Mouse (Mus musculus) midbrain, embryonic 12.5 days (tissue): Measurements from ENCODE around the gene Bace2. TPM values are rescaled to one million over a fixed set of nuclear protein-coding genes. Genes with fewer than 3 reads are reported as not detected.
A peak's percentile ranks its signal among the peaks of the same experiment; 100 is the strongest.

Source experiments
- ATAC-seq: fragments of 200-750 bp; cut with Nextera tagmentation; 2 replicates; pipeline ENCODE4 v1.8.0; 2017; ENCODE audit warnings: low read depth, moderate TSS enrichment, moderate library complexity; ENCODE audit not compliant: low FRiP score
- H3K27ac ChIP-seq: fragments of 300-500 bp; sonication (generic); replicated peaks from 2 replicates; pipeline ENCODE4 v1.5.1; 2016; ENCODE audit warnings: mild to moderate bottlenecking
- H3K27me3 ChIP-seq: fragments of 300-500 bp; sonication (generic); 2 replicates; pipeline ENCODE4 v1.6.1; 2016; ENCODE audit warnings: mild to moderate bottlenecking
- H3K36me3 ChIP-seq: fragments of 300-500 bp; sonication (generic); 2 replicates; pipeline ENCODE4 v1.6.1; 2016
- H3K4me1 ChIP-seq: fragments of 300-500 bp; sonication (generic); 2 replicates; pipeline ENCODE4 v1.6.1; 2016
- H3K4me2 ChIP-seq: fragments of 300-500 bp; sonication (generic); replicated peaks from 2 replicates; pipeline ENCODE4 v1.6.1; 2016; ENCODE audit warnings: mild to moderate bottlenecking, moderate library complexity
- H3K4me3 ChIP-seq: fragments of 300-500 bp; sonication (generic); 2 replicates; pipeline ENCODE4 v1.5.1; 2016; ENCODE audit warnings: mild to moderate bottlenecking
- H3K9ac ChIP-seq: fragments of 300-500 bp; sonication (generic); replicated peaks from 2 replicates; pipeline ENCODE4 v1.6.1; 2016; ENCODE audit warnings: mild to moderate bottlenecking, moderate library complexity
- H3K9me3 ChIP-seq: fragments of 300-500 bp; sonication (generic); 2 replicates; pipeline ENCODE4 v1.6.1; 2016; ENCODE audit warnings: mild to moderate bottlenecking
- WGBS: fragments of 180-500 bp; shearing (Covaris S2); methylation state at CpG from one replicate; pipeline ENCODE4 v1.1.7; 2016; 5-methylcytosine and 5-hydroxymethylcytosine counted together
- polyA plus RNA-seq: library from polyadenylated mRNA; unstranded; fragments of >200 nt; fragmentation: Nextera tagmentation; extraction: Ambion mirVana; gene quantifications from 2 replicates; pipeline ENCODE4 v1.2.1, GENCODE M21; 2016

Gene Bace2
- polyA plus RNA-seq = 2.2 and 3.0 TPM in 2 replicates

DNA sequence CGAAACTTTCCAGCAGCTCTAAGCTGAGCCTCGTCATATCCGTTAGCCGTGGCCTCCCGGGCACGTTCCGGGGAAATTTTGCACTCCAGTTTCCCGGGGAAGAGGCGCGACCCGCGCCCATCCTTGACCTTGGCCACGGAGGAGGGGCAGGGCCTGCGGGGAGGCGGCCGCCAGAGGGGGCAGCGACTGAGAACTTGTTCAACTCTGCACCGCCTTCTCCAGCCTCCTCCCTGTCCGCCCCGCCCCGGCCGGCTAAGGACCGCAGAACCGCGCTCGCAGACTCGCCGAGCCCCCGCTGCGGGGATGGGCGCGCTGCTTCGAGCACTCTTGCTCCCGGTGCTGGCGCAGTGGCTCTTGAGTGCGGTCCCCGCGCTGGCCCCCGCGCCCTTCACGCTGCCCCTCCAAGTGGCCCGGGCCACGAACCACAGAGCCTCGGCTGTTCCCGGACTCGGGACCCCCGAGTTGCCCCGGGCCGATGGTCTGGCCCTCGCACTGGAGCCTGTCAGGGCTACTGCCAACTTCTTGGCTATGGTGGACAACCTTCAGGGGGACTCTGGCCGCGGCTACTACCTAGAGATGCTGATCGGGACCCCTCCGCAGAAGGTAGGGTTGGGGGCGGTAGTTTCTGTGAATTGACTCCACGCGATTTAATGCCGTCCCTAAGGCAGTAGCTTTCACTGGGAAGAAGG is at the start of gene Bace2:
Gene Bace2 (plus strand): TSS at position 244 of the 689 bp plus-strand sequence.
- peaks cover 22% of the 10 kb centered on the region for H3K4me1 ChIP-seq
- H3K36me3 ChIP-seq = no peaks in the 10 kb centered on the region
- peak within 1 kb of the TSS; percentile 62 for H3K4me3 ChIP-seq
- peaks cover 45% of the 10 kb centered on the region for H3K27me3 ChIP-seq
- H3K9me3 ChIP-seq = no peaks in the 10 kb centered on the region
- under 1% methylated on average over 56 of the region's 58 CpGs for WGBS
- peak within 1 kb of the TSS; percentile 56; the same call in 1 of the 2 replicates for H3K9ac ChIP-seq
- ATAC-seq = peak; percentile 84
- H3K27ac ChIP-seq = no peak within 1 kb of the TSS
- peak within 1 kb of the TSS; percentile 100 for H3K4me2 ChIP-seq

DNA sequence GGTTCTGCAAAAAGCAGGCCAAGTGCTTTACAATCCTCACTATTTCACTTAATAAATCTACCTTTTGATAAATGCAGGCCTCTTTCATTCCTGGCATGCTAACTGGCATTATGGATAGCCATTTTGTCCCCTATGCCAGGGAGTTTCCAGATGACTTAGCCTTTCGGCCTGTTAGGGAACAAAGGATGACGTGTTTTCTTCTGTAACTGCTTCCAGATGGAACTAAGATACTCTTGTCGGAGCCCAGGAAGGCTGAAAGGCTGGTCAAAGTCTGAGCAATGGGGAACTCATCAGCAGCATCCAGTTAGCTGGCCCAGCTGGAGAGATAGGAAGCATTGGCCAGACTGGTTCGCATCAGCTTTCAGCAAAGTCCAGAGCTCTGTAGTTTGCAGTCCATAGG is 48.9 kb upstream of the Bace2 start:
- H3K27ac ChIP-seq = no peak overlapping the region
- no peaks in the 10 kb centered on the region for H3K9me3 ChIP-seq
- H3K9ac ChIP-seq = no peak overlapping the region
- no peaks in the 10 kb centered on the region for H3K27me3 ChIP-seq
- no peaks in the 10 kb centered on the region for H3K36me3 ChIP-seq
- no peak overlapping the region for H3K4me2 ChIP-seq
- 70% methylated on average over 4 of the region's 4 CpGs for WGBS
- ATAC-seq = no peak
- H3K4me3 ChIP-seq = no peak overlapping the region
- H3K4me1 ChIP-seq = no peaks in the 10 kb centered on the region

- Histone ChIP-seq H3K27ac (no peak overlapping the region), H3K4me2 (no peak overlapping the region), H3K4me1 (no peaks in the 10 kb centered on the region), H3K4me3 (no peak overlapping the region), H3K9ac (no peak overlapping the region), H3K36me3 (no peaks in the 10 kb centered on the region), H3K27me3 (no peaks in the 10 kb centered on the region), H3K9me3 (no peaks in the 10 kb centered on the region)
- 72% methylated on average over 4 of the region's 4 CpGs for WGBS
- ATAC-seq = no peak
Measured at GRCm38 (mm10) chr16:97309796-97310569, 46.6 kb upstream of the Bace2 start.

- 91% methylated on average over 1 of the region's 1 CpGs for WGBS
- H3K9ac ChIP-seq = no peak overlapping the region
- H3K36me3 ChIP-seq = no peaks in the 10 kb centered on the region
- no peaks in the 10 kb centered on the region for H3K27me3 ChIP-seq
- no peak overlapping the region for H3K4me2 ChIP-seq
- H3K4me1 ChIP-seq = no peaks in the 10 kb centered on the region
- no peak overlapping the region for H3K27ac ChIP-seq
- no peak for ATAC-seq
- no peak overlapping the region for H3K4me3 ChIP-seq
- no peaks in the 10 kb centered on the region for H3K9me3 ChIP-seq
Measured at GRCm38 (mm10) chr16:97310570-97310846, 46.0 kb upstream of the Bace2 start.

DNA sequence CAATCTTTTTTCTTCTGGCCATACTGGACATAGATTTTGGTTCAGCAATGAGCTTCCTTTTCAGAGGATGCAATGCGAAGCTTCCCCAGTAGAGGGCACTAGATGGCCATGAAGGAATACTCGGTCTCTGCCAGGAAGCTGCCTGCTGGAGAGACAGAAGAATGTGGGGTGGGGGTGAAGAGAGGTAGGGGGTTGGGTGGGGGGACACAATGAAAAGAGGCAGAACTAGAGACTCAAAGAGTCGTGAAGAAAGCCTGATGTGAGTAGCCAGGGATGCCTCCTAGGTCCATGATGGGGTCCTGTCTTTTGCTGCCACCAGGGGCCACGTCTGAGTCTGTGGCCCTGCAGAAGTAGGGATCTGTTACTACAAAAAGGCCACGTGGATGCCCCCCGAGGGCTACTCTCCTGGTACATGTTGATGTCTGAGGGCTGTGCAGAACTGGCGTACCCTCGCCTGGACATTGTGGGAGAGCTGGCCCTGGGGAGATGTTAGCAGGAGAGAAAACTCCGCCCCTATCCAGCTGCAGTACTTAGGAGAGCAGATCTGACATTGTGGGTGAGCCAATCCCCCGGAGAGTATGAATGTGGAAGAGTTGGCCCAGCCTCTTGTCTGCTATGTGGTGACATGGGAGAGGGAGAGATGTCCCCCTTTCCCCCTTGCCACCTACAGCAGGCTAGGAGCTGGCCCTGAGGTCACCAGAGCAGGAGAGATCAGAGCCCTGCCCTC is 43.4 kb upstream of the Bace2 start:
- Histone ChIP-seq H3K27ac (no peak overlapping the region), H3K36me3 (no peaks in the 10 kb centered on the region), H3K27me3 (no peaks in the 10 kb centered on the region), H3K4me3 (no peak overlapping the region), H3K9me3 (no peaks in the 10 kb centered on the region), H3K4me1 (no peaks in the 10 kb centered on the region), H3K4me2 (no peak overlapping the region), H3K9ac (no peak overlapping the region)
- WGBS = 25% methylated on average over 10 of the region's 10 CpGs
- ATAC-seq = peak; percentile 69

- WGBS = 94% methylated on average over 3 of the region's 3 CpGs
Measured at GRCm38 (mm10) chr16:97321576-97321975, 35.0 kb upstream of the Bace2 start.

GRCm38 (mm10) chr16:97322604-97323003 is 33.9 kb upstream of the Bace2 start:
- peak; percentile 49 for ATAC-seq

More at GRCm38 (mm10) chr16:97321576-97321975, 35.0 kb upstream of the Bace2 start:
- Histone ChIP-seq H3K9me3 (no peaks in the 10 kb centered on the region), H3K4me2 (no peak overlapping the region), H3K9ac (no peak overlapping the region), H3K27me3 (no peaks in the 10 kb centered on the region), H3K4me1 (peaks cover 10% of the 10 kb centered on the region; the same call in 1 of the 2 replicates), H3K4me3 (no peak overlapping the region), H3K27ac (no peak overlapping the region), H3K36me3 (no peaks in the 10 kb centered on the region)
- no peak for ATAC-seq

GRCm38 (mm10) chr16:97325975-97326374 is 30.6 kb upstream of the Bace2 start:
- no peaks in the 10 kb centered on the region for H3K9me3 ChIP-seq
- H3K27me3 ChIP-seq = no peaks in the 10 kb centered on the region
- no peak overlapping the region for H3K4me2 ChIP-seq
- 42% methylated on average over 8 of the region's 8 CpGs for WGBS
- no peaks in the 10 kb centered on the region for H3K36me3 ChIP-seq
- no peak overlapping the region for H3K9ac ChIP-seq
- H3K27ac ChIP-seq = no peak overlapping the region
- no peak overlapping the region for H3K4me3 ChIP-seq
- ATAC-seq = no peak
- H3K4me1 ChIP-seq = peaks cover 10% of the 10 kb centered on the region; the same call in 1 of the 2 replicates

More at GRCm38 (mm10) chr16:97322604-97323003, 33.9 kb upstream of the Bace2 start:
- Histone ChIP-seq H3K9ac (no peak overlapping the region), H3K4me3 (no peak overlapping the region), H3K9me3 (no peaks in the 10 kb centered on the region), H3K4me2 (no peak overlapping the region), H3K27me3 (no peaks in the 10 kb centered on the region), H3K27ac (no peak overlapping the region), H3K4me1 (peaks cover 10% of the 10 kb centered on the region; the same call in 1 of the 2 replicates), H3K36me3 (no peaks in the 10 kb centered on the region)

DNA sequence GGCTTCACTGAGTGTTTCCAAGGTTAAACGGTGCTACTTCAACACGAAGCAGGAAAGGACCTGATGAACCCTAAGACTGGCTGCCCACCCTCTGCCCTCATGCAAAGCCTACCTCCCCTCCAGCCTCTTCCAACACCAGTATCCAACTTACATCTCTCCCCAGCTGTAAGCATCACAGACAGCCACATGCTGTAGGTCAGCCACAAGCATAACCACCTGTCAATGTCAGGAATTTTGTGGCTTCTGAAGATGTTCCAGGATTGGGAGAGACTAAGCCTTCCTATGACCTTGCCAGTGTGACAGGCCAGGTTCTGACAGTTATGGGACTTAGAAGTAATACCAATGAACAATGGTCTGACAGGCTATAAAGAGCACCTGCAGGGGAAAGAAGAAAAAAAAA is 27.9 kb upstream of the Bace2 start:
- no peak for ATAC-seq
- Histone ChIP-seq H3K27me3 (no peaks in the 10 kb centered on the region), H3K4me3 (no peak overlapping the region), H3K9ac (no peak overlapping the region), H3K9me3 (no peaks in the 10 kb centered on the region), H3K36me3 (no peaks in the 10 kb centered on the region), H3K27ac (no peak overlapping the region), H3K4me1 (no peaks in the 10 kb centered on the region), H3K4me2 (no peak overlapping the region)
- 84% methylated on average over 2 of the region's 2 CpGs for WGBS

- Histone ChIP-seq H3K27me3 (peaks cover 27% of the 10 kb centered on the region), H3K4me1 (peaks cover 20% of the 10 kb centered on the region), H3K4me3 (no peak overlapping the region), H3K9ac (no peak overlapping the region), H3K9me3 (no peaks in the 10 kb centered on the region), H3K36me3 (no peaks in the 10 kb centered on the region), H3K27ac (no peak overlapping the region), H3K4me2 (no peak overlapping the region)
- 97% methylated on average over 2 of the region's 2 CpGs for WGBS
- ATAC-seq = no peak
Measured at GRCm38 (mm10) chr16:97353013-97353412, 3.5 kb upstream of the Bace2 start.

DNA sequence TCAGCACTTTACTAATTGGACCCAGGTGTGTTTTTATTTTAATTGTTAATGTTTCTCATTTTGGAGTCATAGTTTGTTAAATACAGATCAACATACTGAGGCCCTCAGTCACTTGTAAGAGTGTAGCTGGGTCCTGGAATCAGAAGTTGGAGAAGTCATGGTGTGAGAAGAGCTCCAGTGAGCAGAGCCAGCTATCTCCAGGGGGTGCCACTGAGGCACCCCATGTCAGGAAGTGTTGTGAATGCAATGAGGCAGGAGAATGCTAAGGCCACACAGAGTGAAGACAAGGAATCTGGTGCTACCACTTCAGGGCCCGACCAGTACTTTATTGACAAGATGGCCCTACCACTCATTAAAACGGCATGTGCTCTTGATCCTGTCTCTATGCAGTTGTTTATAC is 1.9 kb upstream of the Bace2 start:
- Histone ChIP-seq H3K4me1 (peaks cover 22% of the 10 kb centered on the region), H3K27ac (no peak overlapping the region), H3K4me2 (no peak overlapping the region), H3K4me3 (no peak overlapping the region), H3K9ac (no peak overlapping the region), H3K36me3 (no peaks in the 10 kb centered on the region), H3K27me3 (peaks cover 43% of the 10 kb centered on the region), H3K9me3 (no peaks in the 10 kb centered on the region)
- 79% methylated on average over 2 of the region's 2 CpGs for WGBS
- no peak for ATAC-seq
